25 mouse cellular contexts compared by ENCODE assay signal in genomic region chr19:34718478-34718877, GRCm38 (mm10). TPM values are rescaled to one million over a fixed set of nuclear protein-coding genes. Genes with fewer than 3 reads are reported as not detected.
A peak's percentile ranks its signal among the peaks of the same experiment; 100 is the strongest.
DNase-seq lines count a peak whose midpoint lies in the region; ATAC-seq and TF ChIP-seq lines count a peak whose summit lies in the region.
"Had no signal": no experiment of that assay in that cellular context is flagged by ENCODE, and none has a peak within 500 bp of the region (broad histone marks: within the 10 kb centered on the region; RNA-seq: fewer than 3 reads in every experiment).

No protein-coding gene starts in this region.

- H3K4me2 ChIP-seq in liver, embryonic 12.5 days, result no peak overlapping the region
- H3K4me2 ChIP-seq: embryonic facial prominence, embryonic 13.5 days; forebrain, embryonic 15.5 days; heart, embryonic 15.5 days; liver, embryonic 15.5 days; midbrain, embryonic 13.5 days; stomach, embryonic 15.5 days had no signal

- no peak for ATAC-seq in liver, embryonic 12.5 days
- ATAC-seq: forebrain, embryonic 15.5 days; hindbrain, embryonic 16.5 days; midbrain, embryonic 13.5 days had no signal

- no peak for TF ChIP-seq POLR2A in liver, adult 2 months (IDR thresholded peaks at IDR 0.05; ENCODE audit: extremely low read depth, insufficient read depth, low read length)

- H3K27me3 ChIP-seq in liver, adult 2 months (ENCODE audit: control insufficient read depth, insufficient read depth, low read length), result no peaks in the 10 kb centered on the region
- H3K27me3 ChIP-seq in liver, embryonic 12.5 days (replicated peaks), result no peaks in the 10 kb centered on the region
- H3K27me3 ChIP-seq: embryonic facial prominence, embryonic 13.5 days; forebrain, embryonic 15.5 days; heart, embryonic 15.5 days; liver, embryonic 15.5 days; megakaryocyte, embryonic 14.5 days; midbrain, embryonic 13.5 days; stomach, embryonic 15.5 days had no signal

- peak overlapping the region; percentile 54; the same call in 1 of the 2 replicates for H3K27ac ChIP-seq in liver, adult 2 months (replicated peaks; ENCODE audit: insufficient read depth, low read depth, low read length)
- H3K27ac ChIP-seq in liver, embryonic 12.5 days, result no peak overlapping the region
- H3K27ac ChIP-seq in gastrocnemius, adult 2 months, result no peak overlapping the region
- H3K27ac ChIP-seq: embryonic facial prominence, embryonic 13.5 days; forebrain, embryonic 10.5 days; forebrain, embryonic 15.5 days; heart, embryonic 15.5 days; liver, embryonic 15.5 days; midbrain, embryonic 13.5 days; stomach, embryonic 15.5 days had no signal

- H3K4me1 ChIP-seq in liver, adult 2 months (ENCODE audit: control insufficient read depth, insufficient read depth, low read length), result peaks cover 24% of the 10 kb centered on the region
- H3K4me1 ChIP-seq in liver, embryonic 12.5 days, result no peaks in the 10 kb centered on the region
- H3K4me1 ChIP-seq: embryonic facial prominence, embryonic 13.5 days; forebrain, embryonic 10.5 days; forebrain, embryonic 15.5 days; heart, embryonic 15.5 days; liver, embryonic 15.5 days; midbrain, embryonic 13.5 days; stomach, embryonic 15.5 days had no signal

- H3K9ac ChIP-seq in liver, adult 2 months (ENCODE audit: low read depth, low read length), result peak overlapping the region; percentile 25; the same call in 1 of the 2 replicates
- no peak overlapping the region for H3K9ac ChIP-seq in liver, embryonic 12.5 days
- H3K9ac ChIP-seq: embryonic facial prominence, embryonic 13.5 days; forebrain, embryonic 15.5 days; heart, embryonic 15.5 days; liver, embryonic 15.5 days; midbrain, embryonic 13.5 days; stomach, embryonic 15.5 days had no signal

- intact Hi-C loops in gastrocnemius, adult 2 months (cut with DNase I), result no loop called here

- peaks cover 14% of the 10 kb centered on the region; the same call in 1 of the 2 replicates for H3K79me2 ChIP-seq in liver, adult 2 months (ENCODE audit: control insufficient read depth, insufficient read depth, low read length)

- DNase-seq in liver, adult 2 months (ENCODE audit: extremely low read depth, low read depth, low spot score), result peak; percentile 100
- DNase-seq in adipocyte (ENCODE audit: low spot score), result peak; percentile 20
- peak; percentile 87 for DNase-seq in kidney, adult 9 months
- peak; percentile 58 for DNase-seq in kidney, postnatal 14 days
- no peak for DNase-seq in spleen, postnatal 14 days (ENCODE audit: low spot score in 2 of 2)
- no peak for DNase-seq in layer of hippocampus, postnatal 36 days
- DNase-seq in gastrocnemius, adult 2 months, result no peak
- DNase-seq: adrenal gland, postnatal 14 days; B cell, adult 2 months; cerebellum, adult 11-12 months; cerebellum, adult 9-11 months; left cerebral cortex, postnatal 4 days; lung, postnatal 4 days; right cerebral cortex, postnatal 14 days; thymus, postnatal 14 days had no signal

- no peak overlapping the region for H3K4me3 ChIP-seq in liver, adult 2 months (ENCODE audit: insufficient read depth, low read depth, low read length)
- no peak overlapping the region for H3K4me3 ChIP-seq in liver, embryonic 12.5 days
- no peak overlapping the region for H3K4me3 ChIP-seq in gastrocnemius, adult 2 months
- H3K4me3 ChIP-seq: embryonic facial prominence, embryonic 13.5 days; forebrain, embryonic 10.5 days; forebrain, embryonic 15.5 days; heart, embryonic 15.5 days; liver, embryonic 15.5 days; megakaryocyte, embryonic 14.5 days; midbrain, embryonic 13.5 days; stomach, embryonic 15.5 days had no signal

- TF ChIP-seq CTCF in liver, adult 2 months (IDR thresholded peaks at IDR 0.05; ENCODE audit: low read depth, low read length), result no peak
- TF ChIP-seq CTCF in gastrocnemius, adult 2 months (IDR thresholded peaks at IDR 0.05), result no peak

- H3K36me3 ChIP-seq in liver, adult 2 months (ENCODE audit: control insufficient read depth, insufficient read depth, low read length), result no peaks in the 10 kb centered on the region
- H3K36me3 ChIP-seq in liver, embryonic 12.5 days, result no peaks in the 10 kb centered on the region
- H3K36me3 ChIP-seq: embryonic facial prominence, embryonic 13.5 days; forebrain, embryonic 10.5 days; forebrain, embryonic 15.5 days; heart, embryonic 15.5 days; liver, embryonic 15.5 days; midbrain, embryonic 13.5 days; stomach, embryonic 15.5 days had no signal

- 15% methylated on average over 2 of the region's 2 CpGs for WGBS in liver, adult 2 months
- 52% methylated on average over 2 of the region's 2 CpGs for WGBS in liver, embryonic 12.5 days (ENCODE audit: insufficient replicate concordance)

- no peaks in the 10 kb centered on the region for H3K9me3 ChIP-seq in liver, embryonic 12.5 days (replicated peaks)
- H3K9me3 ChIP-seq: embryonic facial prominence, embryonic 13.5 days; forebrain, embryonic 10.5 days; forebrain, embryonic 15.5 days; heart, embryonic 15.5 days; liver, embryonic 15.5 days; megakaryocyte, embryonic 14.5 days; midbrain, embryonic 13.5 days; stomach, embryonic 15.5 days had no signal

RNA-seq across cellular contexts. Expression of gene Slc16a12, which starts 28.6 kb away (rescaled TPM):
- total RNA-seq in liver, adult 2 months (2014; rRNA removed), result 65.6 and 85.9 TPM in 2 replicates
- polyA plus RNA-seq in liver, adult 2 months (2012; rRNA removed), result 18.6 and 23.1 TPM in 2 replicates
- 10.9 and 11.7 TPM in 2 replicates for polyA plus RNA-seq in liver, embryonic 12.5 days (2016; fragmentation: Nextera tagmentation; extraction: Ambion mirVana)
- 1 to 10 TPM in 1 of 2 experiments, under 1 TPM in 1; 0.97 to 1.4 TPM for total RNA-seq in layer of hippocampus, postnatal 36 days (2021)
- under 1 TPM; 0.38 to 0.47 TPM for total RNA-seq in gastrocnemius, adult 2 months (2021)

Comparison
In these comparisons a context has a peak if more than half of its experiments do, and no peak if none do; other contexts are left out.
1. DNase-seq: peak in liver, adult 2 months (single experiment), adipocyte (single experiment), kidney, adult 9 months (single experiment) and kidney, postnatal 14 days (single experiment); none in spleen, postnatal 14 days (0 of 2), layer of hippocampus, postnatal 36 days (0 of 2) and gastrocnemius, adult 2 months (single experiment).
2. RNA of gene Slc16a12, which starts 28.6 kb away (total RNA-seq): 65.6 to 85.9 TPM in liver, adult 2 months; 0.97 to 1.4 TPM in layer of hippocampus, postnatal 36 days and 0.38 to 0.47 TPM in gastrocnemius, adult 2 months; every median in the first group is over 10 times any median in the second.